Mouse (Mus musculus): ENCODE data around the gene Hoga1. TPM values are rescaled to one million over a fixed set of nuclear protein-coding genes. Genes with fewer than 3 reads are reported as not detected.

Gene Hoga1
- polyA plus RNA-seq, 1 experiment from 2014 or later, result 1.5 TPM

DNA sequence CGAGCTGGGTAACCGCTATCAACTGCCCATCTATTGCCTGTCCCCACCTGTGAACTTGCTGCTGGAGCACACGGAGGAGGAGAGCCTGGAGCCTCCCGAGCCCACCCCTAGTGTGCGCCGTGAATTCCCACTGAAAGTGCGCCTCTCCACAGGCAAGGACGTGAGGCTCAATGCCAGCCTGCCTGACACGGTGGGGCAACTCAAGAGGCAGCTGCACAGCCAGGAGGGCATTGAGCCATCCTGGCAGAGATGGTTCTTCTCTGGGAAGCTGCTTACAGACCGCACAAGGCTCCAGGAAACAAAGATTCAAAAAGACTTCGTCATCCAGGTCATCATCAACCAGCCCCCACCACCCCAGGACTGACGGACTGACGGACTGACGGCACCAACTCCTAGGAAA is 11.8 kb upstream of the Hoga1 start:
- Histone ChIP-seq H3K4me2 (no peak overlapping the region), H3K9me3 (no peaks in the 10 kb centered on the region), H3K36me3 (replicated peaks) (0 out of 2 replicates have a peak, but pooled peaks cover 3% of the 10 kb centered on the region), H3K4me3 (replicated peaks) (no peak overlapping the region), H3K27me3 (no peaks in the 10 kb centered on the region), H3K27ac (no peak overlapping the region), H3K9ac (no peak overlapping the region), H3K4me1 (no peaks in the 10 kb centered on the region)
- no peak for ATAC-seq (ENCODE audit: low FRiP score)
- 83% methylated on average over 14 of the region's 14 CpGs for WGBS

DNA sequence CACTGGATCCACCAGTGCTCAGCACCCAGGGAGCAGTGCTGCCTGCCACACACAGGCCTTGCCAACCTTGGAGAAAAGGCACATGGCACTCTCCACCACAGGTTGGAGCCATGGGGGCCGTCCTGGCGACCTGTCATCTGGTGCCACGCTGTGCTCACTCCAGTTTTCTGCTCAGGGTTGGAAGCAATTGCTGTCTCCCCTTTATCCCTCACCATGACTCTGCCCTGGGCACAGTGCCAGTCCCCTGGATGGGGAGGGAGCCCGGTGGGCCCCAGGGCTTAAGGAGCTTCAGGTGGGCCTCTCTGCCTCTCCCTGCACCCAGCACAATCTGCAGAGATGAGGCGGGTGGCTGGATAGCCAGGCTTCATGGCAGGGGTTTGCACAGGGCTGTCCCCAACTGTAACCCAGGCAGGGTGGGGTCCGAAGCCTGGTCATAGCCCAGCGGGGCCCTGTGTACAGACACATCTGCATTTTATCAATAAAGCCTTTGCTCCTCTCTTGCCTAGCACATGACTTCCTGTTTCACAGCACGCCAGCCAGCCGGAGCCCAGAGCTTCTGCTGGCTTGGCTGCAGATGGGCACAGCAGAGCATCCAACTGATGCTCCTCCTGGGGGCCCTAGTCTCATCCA is 11.1 kb upstream of the Hoga1 start:
- ATAC-seq (ENCODE audit: low FRiP score), result no peak
- no peaks in the 10 kb centered on the region for H3K27me3 ChIP-seq
- no peaks in the 10 kb centered on the region for H3K4me1 ChIP-seq
- 74% methylated on average over 9 of the region's 9 CpGs for WGBS
- no peak overlapping the region for H3K27ac ChIP-seq
- 0 out of 2 replicates have a peak, but pooled peaks cover 3% of the 10 kb centered on the region for H3K36me3 ChIP-seq (replicated peaks)
- no peaks in the 10 kb centered on the region for H3K9me3 ChIP-seq
- no peak overlapping the region for H3K4me3 ChIP-seq (replicated peaks)
- no peak overlapping the region for H3K4me2 ChIP-seq
- H3K9ac ChIP-seq, result no peak overlapping the region

DNA sequence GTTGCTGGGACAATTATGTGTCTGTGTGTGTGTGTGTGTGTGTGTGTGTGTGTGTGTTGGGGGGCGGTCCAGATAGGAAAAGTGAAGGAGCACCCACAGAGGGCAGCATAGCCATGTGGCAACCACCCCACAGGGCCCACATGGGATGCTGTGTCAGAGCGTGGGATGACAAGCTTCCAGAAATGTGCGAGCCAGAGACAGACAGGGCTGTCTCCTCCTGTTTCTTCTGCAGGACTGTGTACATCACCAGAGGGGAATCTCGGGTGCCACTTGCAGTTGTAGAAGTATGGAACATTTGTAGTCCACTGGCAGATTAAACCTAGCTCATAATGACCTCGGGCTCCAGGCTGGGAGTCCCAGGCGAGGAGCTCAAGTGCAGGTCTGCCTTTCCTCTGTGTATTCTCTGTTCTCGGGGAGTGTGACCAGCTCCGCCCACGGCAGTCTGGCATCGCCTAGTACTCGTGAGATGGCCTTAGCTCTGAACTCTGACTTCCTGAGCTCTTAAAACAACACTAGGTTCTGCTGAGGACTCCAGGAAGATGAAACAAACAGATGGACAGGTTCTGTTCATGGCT is 10.4 kb upstream of the Hoga1 start:
- H3K4me3 ChIP-seq (replicated peaks), result no peak overlapping the region
- 0 out of 2 replicates have a peak, but pooled peaks cover 3% of the 10 kb centered on the region for H3K27me3 ChIP-seq
- 0 out of 2 replicates have a peak, but pooled peaks cover 3% of the 10 kb centered on the region for H3K36me3 ChIP-seq (replicated peaks)
- no peaks in the 10 kb centered on the region for H3K4me1 ChIP-seq
- 63% methylated on average over 11 of the region's 11 CpGs for WGBS
- H3K4me2 ChIP-seq, result no peak overlapping the region
- H3K27ac ChIP-seq, result no peak overlapping the region
- H3K9me3 ChIP-seq, result no peaks in the 10 kb centered on the region
- no peak overlapping the region for H3K9ac ChIP-seq
- ATAC-seq (ENCODE audit: low FRiP score), result no peak

DNA sequence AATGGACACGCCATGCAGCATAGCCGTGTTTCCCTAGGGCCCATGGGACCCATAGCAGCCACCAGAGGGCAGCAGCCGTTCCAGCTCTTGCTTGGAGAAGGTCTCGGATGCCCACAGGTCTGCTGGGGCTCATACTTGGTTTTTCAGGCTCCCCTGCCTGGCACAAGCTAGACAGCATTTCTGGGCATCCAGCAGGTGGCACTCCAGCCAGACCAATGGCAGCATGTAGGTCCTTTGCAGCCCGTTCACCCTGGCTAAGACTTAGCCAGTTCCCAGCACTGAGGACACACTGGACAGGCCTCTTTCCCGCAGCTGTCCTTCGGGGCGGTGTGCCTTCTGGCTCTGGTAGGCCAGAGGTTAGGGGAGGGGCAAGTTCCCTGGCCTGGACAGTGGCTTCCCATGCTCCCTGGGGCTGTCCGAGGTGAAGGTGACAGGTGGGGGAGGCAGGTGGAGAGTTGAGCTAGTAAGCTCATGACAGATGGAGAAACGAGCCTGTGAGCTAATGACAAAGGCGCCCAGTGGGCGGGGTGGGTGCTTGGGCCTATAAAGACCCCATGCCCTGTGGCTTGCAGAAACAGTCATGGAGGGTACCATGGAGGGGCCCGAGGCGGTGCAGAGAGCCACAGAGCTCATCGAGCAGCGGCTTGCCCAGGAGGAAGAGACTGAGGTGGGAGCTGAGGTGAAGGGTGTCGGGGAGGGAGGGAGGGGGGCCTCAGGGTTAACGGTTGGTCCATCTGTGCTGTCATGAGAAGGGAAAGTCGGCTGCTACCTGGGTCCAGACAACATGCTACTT is 9.8 kb upstream of the Hoga1 start, which contains the start of gene Ankrd2:
Gene Ankrd2 (plus strand): TSS at position 545 of the 793 bp plus-strand sequence.
- Histone ChIP-seq H3K9ac (no peak within 1 kb of the TSS), H3K36me3 (replicated peaks) (0 out of 2 replicates have a peak, but pooled peaks cover 3% of the 10 kb centered on the region), H3K27me3 (0 out of 2 replicates have a peak, but pooled peaks cover 5% of the 10 kb centered on the region), H3K27ac (no peak within 1 kb of the TSS), H3K4me1 (no peaks in the 10 kb centered on the region), H3K9me3 (no peaks in the 10 kb centered on the region), H3K4me2 (no peak within 1 kb of the TSS), H3K4me3 (replicated peaks) (no peak within 1 kb of the TSS)
- peak; percentile 84; the same call in 1 of the 2 replicates for ATAC-seq (ENCODE audit: low FRiP score)
- WGBS, result 66% methylated on average over 19 of the region's 19 CpGs

GRCm38 (mm10) chr19:42036357-42036756 is 9.1 kb upstream of the Hoga1 start:
- no peak overlapping the region for H3K27ac ChIP-seq
- no peak overlapping the region for H3K4me3 ChIP-seq (replicated peaks)
- H3K4me2 ChIP-seq, result no peak overlapping the region
- no peaks in the 10 kb centered on the region for H3K9me3 ChIP-seq
- H3K4me1 ChIP-seq, result no peaks in the 10 kb centered on the region
- 0 out of 2 replicates have a peak, but pooled peaks cover 3% of the 10 kb centered on the region for H3K36me3 ChIP-seq (replicated peaks)
- WGBS, result 92% methylated on average over 3 of the region's 3 CpGs
- no peak for ATAC-seq (ENCODE audit: low FRiP score)
- 0 out of 2 replicates have a peak, but pooled peaks cover 5% of the 10 kb centered on the region for H3K27me3 ChIP-seq
- no peak overlapping the region for H3K9ac ChIP-seq

DNA sequence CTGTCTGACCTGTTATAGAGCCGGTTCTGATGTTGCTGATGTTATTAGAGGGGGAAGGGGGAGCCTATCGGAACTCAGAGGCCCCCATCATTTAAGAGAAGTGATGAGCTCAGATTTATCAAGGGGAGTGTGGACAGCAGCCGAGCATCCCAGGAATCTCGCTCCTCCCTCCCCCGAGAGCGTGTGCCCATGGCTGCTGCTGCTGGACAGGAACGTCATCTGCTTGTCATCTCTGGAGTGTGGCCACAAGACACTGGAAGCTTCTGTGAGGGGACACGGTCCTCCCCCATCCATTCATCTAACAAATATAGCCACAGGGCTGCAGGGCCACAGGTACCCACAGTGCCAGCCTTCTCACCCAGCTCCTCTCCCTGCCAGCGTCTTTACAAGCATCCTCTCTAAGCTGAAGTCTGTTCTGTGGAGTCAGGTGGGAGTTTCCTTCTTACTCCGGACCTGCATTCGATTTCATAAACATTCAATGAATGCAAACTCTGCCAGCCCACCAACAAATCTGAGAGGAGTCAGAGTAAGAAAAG is 8.2 kb upstream of the Hoga1 start:
- H3K4me1 ChIP-seq, result no peaks in the 10 kb centered on the region
- no peak for ATAC-seq (ENCODE audit: low FRiP score)
- no peak overlapping the region for H3K4me2 ChIP-seq
- WGBS, result 82% methylated on average over 11 of the region's 11 CpGs
- 0 out of 2 replicates have a peak, but pooled peaks cover 7% of the 10 kb centered on the region for H3K27me3 ChIP-seq
- H3K27ac ChIP-seq, result no peak overlapping the region
- 0 out of 2 replicates have a peak, but pooled peaks cover 3% of the 10 kb centered on the region for H3K36me3 ChIP-seq (replicated peaks)
- H3K4me3 ChIP-seq (replicated peaks), result no peak overlapping the region
- no peaks in the 10 kb centered on the region for H3K9me3 ChIP-seq
- no peak overlapping the region for H3K9ac ChIP-seq

DNA sequence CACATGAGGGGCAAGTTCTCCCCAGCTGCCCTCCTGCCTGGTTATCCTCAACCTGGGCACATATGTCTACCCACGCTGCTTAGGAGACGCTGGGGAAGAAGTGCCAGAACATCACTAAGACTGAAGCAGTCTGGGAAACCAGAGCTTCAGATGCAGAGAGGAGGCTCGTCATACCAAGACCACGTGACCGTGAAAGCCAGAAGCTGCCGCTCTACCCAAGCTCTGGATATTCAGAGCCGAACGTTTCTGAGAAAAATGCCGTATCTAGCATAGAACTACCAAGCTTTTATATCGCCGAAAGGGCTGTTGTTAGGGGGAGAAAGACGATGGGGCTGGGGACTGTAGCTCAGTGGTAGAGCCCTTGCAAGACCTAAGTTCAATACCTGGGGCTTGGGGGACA is 7.1 kb upstream of the Hoga1 start:
- H3K36me3 ChIP-seq (replicated peaks), result 0 out of 2 replicates have a peak, but pooled peaks cover 3% of the 10 kb centered on the region
- no peak for ATAC-seq (ENCODE audit: low FRiP score)
- no peaks in the 10 kb centered on the region for H3K9me3 ChIP-seq
- H3K27me3 ChIP-seq, result 0 out of 2 replicates have a peak, but pooled peaks cover 7% of the 10 kb centered on the region
- no peak overlapping the region for H3K27ac ChIP-seq
- no peaks in the 10 kb centered on the region for H3K4me1 ChIP-seq
- H3K4me2 ChIP-seq, result no peak overlapping the region
- H3K9ac ChIP-seq, result no peak overlapping the region
- no peak overlapping the region for H3K4me3 ChIP-seq (replicated peaks)
- WGBS, result 89% methylated on average over 12 of the region's 12 CpGs

DNA sequence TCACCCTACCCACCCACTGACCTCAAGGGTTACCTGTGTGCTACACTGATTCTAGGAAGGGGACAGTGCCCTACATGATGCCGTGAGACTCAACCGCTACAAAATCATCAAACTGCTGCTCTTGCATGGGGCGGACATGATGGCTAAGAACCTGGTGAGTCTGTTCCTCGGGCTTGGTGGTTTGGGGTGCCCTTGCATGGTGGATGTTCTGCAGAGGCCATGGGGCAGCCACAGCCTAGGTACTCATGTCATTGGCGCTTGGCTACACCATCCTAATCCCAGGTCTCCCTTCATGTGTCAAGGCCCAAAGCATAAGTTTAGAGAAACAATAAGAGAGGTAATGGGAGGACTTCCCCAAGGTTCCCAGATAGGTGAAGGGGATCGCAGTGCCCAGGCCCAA is 1.4 kb upstream of the Hoga1 start:
- Histone ChIP-seq H3K36me3 (replicated peaks) (no peaks in the 10 kb centered on the region), H3K4me3 (replicated peaks) (no peak overlapping the region), H3K9me3 (no peaks in the 10 kb centered on the region), H3K4me2 (no peak overlapping the region), H3K4me1 (peaks cover 3% of the 10 kb centered on the region; the same call in 1 of the 2 replicates), H3K9ac (no peak overlapping the region), H3K27me3 (0 out of 2 replicates have a peak, but pooled peaks cover 13% of the 10 kb centered on the region), H3K27ac (no peak overlapping the region)
- 95% methylated on average over 6 of the region's 6 CpGs for WGBS
- no peak for ATAC-seq (ENCODE audit: low FRiP score)

DNA sequence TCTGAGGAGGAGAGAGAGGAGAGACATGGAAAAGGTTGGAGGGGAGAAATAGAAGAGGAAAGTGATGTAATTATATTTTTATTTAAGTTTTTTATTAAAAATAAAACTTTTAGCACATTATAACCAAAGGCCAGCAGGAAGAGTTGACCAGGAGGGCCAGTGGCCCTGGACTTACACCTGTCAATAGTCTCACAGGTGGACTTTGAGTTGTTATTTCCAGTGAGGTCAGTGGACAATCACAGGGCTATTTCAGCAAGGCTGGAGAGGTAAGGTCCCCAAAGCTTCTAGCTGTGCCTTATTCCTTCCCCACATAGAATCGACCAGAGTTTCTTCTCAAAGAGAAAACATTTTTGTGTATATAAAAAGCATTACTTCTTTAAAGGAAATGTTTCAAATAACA is 4.8 kb downstream of the Hoga1 start:
- no peaks in the 10 kb centered on the region for H3K36me3 ChIP-seq (replicated peaks)
- WGBS, result 79% methylated on average over 1 of the region's 1 CpGs
- H3K9me3 ChIP-seq, result no peaks in the 10 kb centered on the region
- no peak overlapping the region for H3K4me2 ChIP-seq
- H3K4me1 ChIP-seq, result peaks cover 3% of the 10 kb centered on the region; the same call in 1 of the 2 replicates
- H3K4me3 ChIP-seq (replicated peaks), result no peak overlapping the region
- no peak for ATAC-seq (ENCODE audit: low FRiP score)
- no peak overlapping the region for H3K27ac ChIP-seq
- no peak overlapping the region for H3K9ac ChIP-seq
- H3K27me3 ChIP-seq, result 0 out of 2 replicates have a peak, but pooled peaks cover 6% of the 10 kb centered on the region

DNA sequence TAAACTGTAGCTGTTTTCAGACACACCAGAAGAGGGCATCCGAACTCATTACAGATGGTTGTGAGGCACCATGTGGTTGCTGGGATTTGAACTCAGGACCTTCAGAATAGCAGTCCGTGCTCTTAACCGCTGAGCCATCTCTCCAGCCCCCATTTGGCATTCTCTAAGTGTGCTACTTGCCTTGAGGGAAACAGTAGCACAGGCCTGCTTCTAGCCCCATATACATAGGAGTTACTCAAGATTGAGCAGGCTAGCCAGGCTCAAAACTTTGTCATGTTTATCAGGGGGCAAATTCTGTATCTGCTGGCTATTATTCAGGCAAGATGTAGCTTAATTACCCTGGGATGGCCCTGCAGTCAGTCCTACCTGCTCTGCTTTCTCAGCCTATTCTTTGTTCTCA is 5.9 kb downstream of the Hoga1 start:
- no peak overlapping the region for H3K4me2 ChIP-seq
- ATAC-seq (ENCODE audit: low FRiP score), result no peak
- WGBS, result 86% methylated on average over 3 of the region's 3 CpGs
- no peaks in the 10 kb centered on the region for H3K4me1 ChIP-seq
- H3K27ac ChIP-seq, result no peak overlapping the region
- H3K36me3 ChIP-seq (replicated peaks), result no peaks in the 10 kb centered on the region
- no peak overlapping the region for H3K9ac ChIP-seq
- no peak overlapping the region for H3K4me3 ChIP-seq (replicated peaks)
- H3K27me3 ChIP-seq, result no peaks in the 10 kb centered on the region
- H3K9me3 ChIP-seq, result no peaks in the 10 kb centered on the region

DNA sequence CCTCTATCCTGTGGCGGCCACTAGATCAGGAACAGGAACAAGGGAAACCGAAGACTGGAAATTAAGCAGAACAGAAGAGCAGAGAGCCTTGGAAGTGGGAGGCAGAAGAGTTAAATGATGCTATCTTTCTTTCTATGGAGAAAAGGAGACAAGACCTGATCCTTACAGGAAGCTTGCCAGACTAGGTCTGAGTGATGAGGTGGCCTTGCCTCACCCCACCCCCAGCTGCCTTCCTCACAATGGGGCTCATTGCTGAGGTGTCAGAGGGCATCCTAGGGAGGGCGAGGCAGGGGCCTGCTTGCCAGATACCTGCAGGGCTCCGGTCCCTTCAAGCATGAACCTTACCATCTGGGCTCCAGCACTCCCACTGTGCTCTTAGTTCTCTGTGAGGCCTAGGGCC is 6.5 kb downstream of the Hoga1 start, which contains the start of gene 4933411K16Rik:
Gene 4933411K16Rik (plus strand): TSS at position 301 of the 400 bp plus-strand sequence.
- H3K27ac ChIP-seq, result no peak within 1 kb of the TSS
- no peak for ATAC-seq (ENCODE audit: low FRiP score)
- no peaks in the 10 kb centered on the region for H3K27me3 ChIP-seq
- H3K4me2 ChIP-seq, result no peak within 1 kb of the TSS
- no peaks in the 10 kb centered on the region for H3K9me3 ChIP-seq
- no peaks in the 10 kb centered on the region for H3K4me1 ChIP-seq
- H3K36me3 ChIP-seq (replicated peaks), result no peaks in the 10 kb centered on the region
- no peak within 1 kb of the TSS for H3K4me3 ChIP-seq (replicated peaks)
- no peak within 1 kb of the TSS for H3K9ac ChIP-seq
- 78% methylated on average over 4 of the region's 4 CpGs for WGBS

- Histone ChIP-seq H3K4me1 (no peaks in the 10 kb centered on the region), H3K27ac (no peak overlapping the region), H3K4me3 (replicated peaks) (no peak overlapping the region), H3K27me3 (no peaks in the 10 kb centered on the region), H3K36me3 (replicated peaks) (no peaks in the 10 kb centered on the region), H3K4me2 (no peak overlapping the region), H3K9me3 (no peaks in the 10 kb centered on the region), H3K9ac (no peak overlapping the region)
- 89% methylated on average over 6 of the region's 6 CpGs for WGBS
- ATAC-seq (ENCODE audit: low FRiP score), result no peak
These were observed 8.8 kb downstream of the Hoga1 start for GRCm38 (mm10) chr19:42054255-42054654.

Measured in forebrain, embryonic 12.5 days (tissue).